Mouse (Mus musculus) left cerebral cortex, adult 18-20 months (tissue): ENCODE results near the gene Hcar2. TPM values are rescaled to one million over a fixed set of nuclear protein-coding genes. Genes with fewer than 3 reads are reported as not detected.

Experiments
- total RNA-seq, 2 experiments: library from RNA; stranded (reverse); gene quantifications; 2 replicates each; pipeline ENCODE4 v1.2.3; 2021

Gene Hcar2
- total RNA-seq, 2 experiments from 2014 or later = not detected

Other genes with a start within 250 kb of the Hcar2 start
- 100 to 1,000 TPM; 132 to 133 TPM for gene Clip1, start 180.9 kb downstream of the Hcar2 start, total RNA-seq
- 10 to 100 TPM; 43.0 to 49.4 TPM for gene Zcchc8, start 144.4 kb downstream of the Hcar2 start, total RNA-seq
- gene Rsrc2, start 116.1 kb downstream of the Hcar2 start, total RNA-seq = 10 to 100 TPM; 79.4 to 88.4 TPM
- 1 to 10 TPM in 1 of 2 experiments, under 1 TPM in 1; 0.89 to 1.1 TPM for gene Kntc1, start 115.8 kb downstream of the Hcar2 start, total RNA-seq
- 1 to 10 TPM; 1.7 to 2.2 TPM for gene Hcar1, start 14.5 kb upstream of the Hcar2 start, total RNA-seq
- gene Denr, start 41.7 kb upstream of the Hcar2 start, total RNA-seq = 10 to 100 TPM; 68.1 to 74.0 TPM
- 1 to 10 TPM in 1 of 2 experiments, under 1 TPM in 1; 0.80 to 1.1 TPM for gene Gm43518, start 61.9 kb upstream of the Hcar2 start, total RNA-seq
- 1 to 10 TPM; 2.5 to 2.7 TPM for gene Ccdc62, start 65.2 kb upstream of the Hcar2 start, total RNA-seq
- 10 to 100 TPM; 66.5 to 67.7 TPM for gene Hip1r, start 108.1 kb upstream of the Hcar2 start, total RNA-seq
- 10 to 100 TPM; 43.2 to 50.5 TPM for gene Vps37b, start 166.8 kb upstream of the Hcar2 start, total RNA-seq
- 10 to 100 TPM; 53.1 to 57.1 TPM for gene Abcb9, start 230.3 kb upstream of the Hcar2 start, total RNA-seq
- 10 to 100 TPM; 36.3 to 39.2 TPM for gene Ogfod2, start 246.8 kb upstream of the Hcar2 start, total RNA-seq